Mouse (Mus musculus): ENCODE data around the gene Bola2.

GRCm38 (mm10) chr7:126740132-126740735 is 45.0 kb downstream of the Bola2 start:
- TF ChIP-seq POLR2A (IDR thresholded peaks at IDR 0.05; ENCODE audit: low read depth, low read length) (no peak), CTCF (conservative IDR thresholded peaks at IDR 0.05; ENCODE audit: insufficient read depth, insufficient read length, low read depth, low read length) (no peak)

Measured in kidney, adult 2 months (tissue).